Mouse (Mus musculus) heart, adult 2 months (tissue): ENCODE results near the gene Clba1.

ENCODE experiments used
- CTCF ChIP-seq: fragments of 200-600 bp; IDR thresholded peaks from 2 replicates; pipeline ENCODE4 v1.8.1; 2022; ENCODE audit warnings: antibody characterized with exemption, mild to moderate bottlenecking, moderate library complexity
- EP300 ChIP-seq: fragments of 200-500 bp; IDR thresholded peaks from 2 replicates; pipeline ENCODE4 v1.6.1; 2011; ENCODE audit warnings: low read depth, low read length, control low read depth; ENCODE audit not compliant: insufficient read depth
- POLR2A ChIP-seq: fragments of 200-500 bp; IDR thresholded peaks from 2 replicates; pipeline ENCODE4 v1.6.1; 2011; ENCODE audit warnings: mild to moderate bottlenecking, low read depth, low read length, control low read depth; ENCODE audit not compliant: insufficient read depth

DNA sequence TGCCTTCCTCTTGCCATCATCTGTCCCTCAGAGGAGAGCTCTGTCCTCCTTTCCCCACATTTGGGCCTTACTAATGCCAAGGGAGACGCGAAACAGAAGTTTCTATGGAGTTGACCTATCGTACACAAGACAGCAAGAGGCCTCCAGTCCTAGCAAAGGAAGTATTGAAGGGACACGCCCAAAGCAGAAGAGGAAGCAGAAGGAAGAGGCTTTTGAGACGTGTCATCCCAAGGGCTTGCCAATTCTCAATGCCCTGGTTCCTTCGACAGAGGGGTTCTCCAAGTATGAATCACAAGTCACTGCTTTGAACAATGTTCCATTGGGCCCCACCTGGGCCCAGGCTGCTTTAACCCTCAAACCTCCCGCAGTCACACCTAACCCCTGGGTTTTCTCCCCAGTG lies 56.1 kb downstream of the Clba1 start:
- TF ChIP-seq CTCF (no peak), POLR2A (no peak), EP300 (no peak)
